Mouse (Mus musculus): Measurements from ENCODE around the gene Dck. TPM values are rescaled to one million over a fixed set of nuclear protein-coding genes. Genes with fewer than 3 reads are reported as not detected.

Gene Dck
- polyA plus RNA-seq, 1 experiment from 2014 or later = 66.9 TPM

DNA sequence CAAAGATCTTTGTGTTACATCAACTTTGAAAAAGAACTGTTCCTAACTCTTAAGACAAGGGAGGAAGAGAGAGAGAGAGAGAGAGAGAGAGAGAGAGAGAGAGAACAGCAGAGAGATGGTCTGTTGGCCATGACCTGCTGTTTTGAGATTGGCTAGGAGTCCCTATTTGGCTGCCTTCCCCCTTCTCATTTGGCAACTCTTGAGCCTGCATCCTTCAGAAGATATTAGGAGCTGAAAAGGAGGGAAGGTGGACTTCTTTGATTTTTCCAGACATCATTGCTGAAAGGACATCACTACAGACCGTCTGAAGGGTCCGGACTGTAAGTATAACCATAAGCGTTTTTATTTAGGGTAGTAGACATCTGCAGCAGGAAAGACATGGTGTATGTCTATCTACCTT is 28.9 kb downstream of the Dck start:
- no peaks in the 10 kb centered on the region for H3K9me3 ChIP-seq
- no peak overlapping the region for H3K9ac ChIP-seq
- peaks cover 5% of the 10 kb centered on the region; the same call in 1 of the 2 replicates for H3K4me1 ChIP-seq
- WGBS = 83% methylated on average over 3 of the region's 3 CpGs
- no peak overlapping the region for H3K4me2 ChIP-seq (replicated peaks)
- H3K4me3 ChIP-seq = no peak overlapping the region
- H3K27me3 ChIP-seq = no peaks in the 10 kb centered on the region
- H3K36me3 ChIP-seq = no peaks in the 10 kb centered on the region
- ATAC-seq (ENCODE audit: insufficient number of reproducible peaks, insufficient read depth, low FRiP score, low TSS enrichment) = no peak
- no peak overlapping the region for H3K27ac ChIP-seq

DNA sequence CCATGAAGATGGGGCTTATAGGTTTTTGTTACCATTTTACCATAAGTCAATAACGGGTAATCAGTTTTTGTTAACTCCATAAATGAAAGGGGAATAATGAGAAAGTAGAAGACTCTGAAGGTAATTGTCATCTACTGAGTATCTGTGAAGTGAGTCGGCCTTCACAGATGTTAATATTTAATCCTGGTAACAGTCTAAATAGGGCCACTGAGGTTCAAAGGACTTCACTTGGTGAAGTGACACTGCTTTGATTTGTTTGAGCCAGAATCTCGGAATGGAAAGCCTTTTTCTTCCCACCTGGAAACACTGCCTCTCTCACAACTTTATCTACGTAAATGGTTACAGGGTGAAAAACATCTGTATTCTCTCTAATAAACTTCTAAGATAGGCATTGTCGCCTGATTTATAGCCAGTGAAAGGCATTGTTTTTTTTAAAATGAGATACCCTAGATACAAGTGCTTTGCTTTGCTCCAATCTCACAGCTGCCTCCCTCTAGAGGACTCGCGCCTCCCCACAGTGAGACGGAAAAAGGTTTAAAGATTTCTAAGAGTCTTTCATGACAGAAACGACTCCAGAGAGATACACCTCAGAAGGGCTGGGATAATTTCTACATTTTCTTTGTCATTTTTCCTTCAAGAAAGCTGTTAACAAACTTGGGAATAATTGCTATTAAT is 31.3 kb downstream of the Dck start:
- no peaks in the 10 kb centered on the region for H3K27me3 ChIP-seq
- H3K4me2 ChIP-seq (replicated peaks) = no peak overlapping the region
- no peak overlapping the region for H3K4me3 ChIP-seq
- no peaks in the 10 kb centered on the region for H3K36me3 ChIP-seq
- H3K9ac ChIP-seq = no peak overlapping the region
- H3K4me1 ChIP-seq = no peaks in the 10 kb centered on the region
- no peaks in the 10 kb centered on the region for H3K9me3 ChIP-seq
- no peak overlapping the region for H3K27ac ChIP-seq
- no peak for ATAC-seq (ENCODE audit: insufficient number of reproducible peaks, insufficient read depth, low FRiP score, low TSS enrichment)
- 62% methylated on average over 9 of the region's 9 CpGs for WGBS

DNA sequence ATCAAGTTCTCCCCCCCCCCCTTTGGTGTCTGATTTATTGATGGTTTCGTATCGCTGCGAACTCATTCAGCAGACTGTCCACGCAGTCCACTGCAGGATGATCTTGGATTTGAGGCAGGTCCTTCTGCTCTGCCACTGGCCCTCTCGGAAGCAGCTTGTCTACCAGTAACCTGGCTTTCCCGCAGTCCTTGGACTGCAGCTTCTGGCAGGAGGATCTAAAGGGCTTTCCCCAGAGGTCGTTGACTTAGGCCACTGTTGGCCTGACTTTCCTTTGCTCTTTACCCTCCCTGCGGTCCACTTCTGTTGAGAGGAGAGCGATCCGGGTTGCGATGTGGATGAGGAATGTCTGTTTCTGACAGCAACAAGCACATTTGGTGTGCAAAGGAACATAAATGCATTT is 31.8 kb downstream of the Dck start:
- Histone ChIP-seq H3K27ac (no peak overlapping the region), H3K9ac (no peak overlapping the region), H3K4me2 (replicated peaks) (no peak overlapping the region), H3K27me3 (no peaks in the 10 kb centered on the region), H3K36me3 (no peaks in the 10 kb centered on the region), H3K4me1 (no peaks in the 10 kb centered on the region), H3K9me3 (no peaks in the 10 kb centered on the region), H3K4me3 (no peak overlapping the region)
- WGBS = 72% methylated on average over 11 of the region's 11 CpGs
- no peak for ATAC-seq (ENCODE audit: insufficient number of reproducible peaks, insufficient read depth, low FRiP score, low TSS enrichment)

GRCm38 (mm10) chr5:88797121-88797520 is 32.3 kb downstream of the Dck start:
- H3K9ac ChIP-seq = no peak overlapping the region
- WGBS = 72% methylated on average over 6 of the region's 6 CpGs
- no peak overlapping the region for H3K27ac ChIP-seq
- no peaks in the 10 kb centered on the region for H3K36me3 ChIP-seq
- no peaks in the 10 kb centered on the region for H3K27me3 ChIP-seq
- H3K4me1 ChIP-seq = no peaks in the 10 kb centered on the region
- H3K4me2 ChIP-seq (replicated peaks) = no peak overlapping the region
- no peak for ATAC-seq (ENCODE audit: insufficient number of reproducible peaks, insufficient read depth, low FRiP score, low TSS enrichment)
- H3K9me3 ChIP-seq = no peaks in the 10 kb centered on the region
- no peak overlapping the region for H3K4me3 ChIP-seq

DNA sequence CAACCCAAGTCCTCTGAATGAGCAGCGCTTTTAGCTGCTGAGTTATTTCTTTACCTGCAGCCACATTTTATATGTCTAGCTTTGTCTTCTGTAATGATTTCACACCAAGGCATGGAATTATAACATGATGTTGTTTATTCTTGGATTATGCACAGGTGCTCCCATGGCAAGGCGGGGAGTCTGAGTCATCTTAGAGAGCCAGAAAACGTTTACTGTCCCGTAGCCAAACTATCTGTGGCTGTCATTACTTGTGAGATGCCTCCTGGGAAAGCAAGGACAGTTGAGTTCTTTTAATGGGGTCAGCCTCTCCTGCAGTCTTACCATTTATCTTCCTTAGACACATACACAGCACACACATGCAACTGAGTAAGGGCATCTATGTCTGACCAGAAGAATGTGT is 40.8 kb downstream of the Dck start:
- ATAC-seq (ENCODE audit: insufficient number of reproducible peaks, insufficient read depth, low FRiP score, low TSS enrichment) = no peak
- no peaks in the 10 kb centered on the region for H3K27me3 ChIP-seq
- WGBS = 86% methylated on average over 4 of the region's 4 CpGs

GRCm38 (mm10) chr5:88806278-88806677 is 41.5 kb downstream of the Dck start:
- H3K4me3 ChIP-seq = no peak overlapping the region
- H3K9ac ChIP-seq = no peak overlapping the region
- no peak overlapping the region for H3K4me2 ChIP-seq (replicated peaks)
- no peak overlapping the region for H3K27ac ChIP-seq
- H3K4me1 ChIP-seq = no peaks in the 10 kb centered on the region
- no peaks in the 10 kb centered on the region for H3K9me3 ChIP-seq
- H3K27me3 ChIP-seq = no peaks in the 10 kb centered on the region
- 26% methylated on average over 5 of the region's 5 CpGs for WGBS
- ATAC-seq (ENCODE audit: insufficient number of reproducible peaks, insufficient read depth, low FRiP score, low TSS enrichment) = no peak
- H3K36me3 ChIP-seq = no peaks in the 10 kb centered on the region

More for the DNA sequence above, 40.8 kb downstream of the Dck start:
- H3K9me3 ChIP-seq = no peaks in the 10 kb centered on the region
- H3K9ac ChIP-seq = no peak overlapping the region
- no peaks in the 10 kb centered on the region for H3K36me3 ChIP-seq
- H3K4me3 ChIP-seq = no peak overlapping the region
- H3K27ac ChIP-seq = no peak overlapping the region
- no peak overlapping the region for H3K4me2 ChIP-seq (replicated peaks)
- H3K4me1 ChIP-seq = no peaks in the 10 kb centered on the region

GRCm38 (mm10) chr5:88807342-88807741 is 42.5 kb downstream of the Dck start:
- no peak for ATAC-seq (ENCODE audit: insufficient number of reproducible peaks, insufficient read depth, low FRiP score, low TSS enrichment)
- Histone ChIP-seq H3K36me3 (no peaks in the 10 kb centered on the region), H3K4me1 (no peaks in the 10 kb centered on the region), H3K4me2 (replicated peaks) (no peak overlapping the region), H3K9me3 (no peaks in the 10 kb centered on the region), H3K9ac (no peak overlapping the region), H3K27ac (no peak overlapping the region), H3K27me3 (no peaks in the 10 kb centered on the region), H3K4me3 (no peak overlapping the region)
- 31% methylated on average over 9 of the region's 9 CpGs for WGBS

DNA sequence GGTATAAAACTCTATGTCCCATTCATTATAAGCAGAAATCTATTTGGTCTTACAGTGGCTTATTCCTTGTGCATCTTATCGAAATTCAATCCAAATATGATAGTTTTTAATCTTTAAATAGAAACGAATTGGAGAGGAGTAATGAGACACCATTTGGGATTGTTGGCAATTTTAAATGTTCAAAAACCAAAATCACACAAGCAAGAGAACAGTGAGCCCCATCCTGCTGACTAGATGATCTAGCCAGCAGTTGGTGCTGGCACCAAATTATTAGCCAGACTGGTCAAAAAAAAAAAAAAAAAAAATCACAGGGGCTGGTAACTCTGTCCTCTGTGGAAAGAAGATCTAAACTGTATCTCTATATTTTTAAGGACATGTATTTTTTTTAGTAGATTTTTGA is 48.4 kb downstream of the Dck start:
- Histone ChIP-seq H3K9me3 (no peaks in the 10 kb centered on the region), H3K27ac (no peak overlapping the region), H3K4me3 (no peak overlapping the region), H3K36me3 (no peaks in the 10 kb centered on the region), H3K9ac (no peak overlapping the region), H3K4me1 (no peaks in the 10 kb centered on the region), H3K27me3 (no peaks in the 10 kb centered on the region), H3K4me2 (replicated peaks) (no peak overlapping the region)
- no peak for ATAC-seq (ENCODE audit: insufficient number of reproducible peaks, insufficient read depth, low FRiP score, low TSS enrichment)
- 76% methylated on average over 2 of the region's 2 CpGs for WGBS

- Histone ChIP-seq H3K27ac (no peak overlapping the region), H3K4me3 (no peak overlapping the region), H3K4me2 (replicated peaks) (no peak overlapping the region), H3K9ac (no peak overlapping the region), H3K4me1 (no peaks in the 10 kb centered on the region), H3K9me3 (no peaks in the 10 kb centered on the region), H3K27me3 (no peaks in the 10 kb centered on the region), H3K36me3 (no peaks in the 10 kb centered on the region)
- WGBS = 75% methylated on average over 4 of the region's 4 CpGs
- ATAC-seq (ENCODE audit: insufficient number of reproducible peaks, insufficient read depth, low FRiP score, low TSS enrichment) = no peak
Observed at GRCm38 (mm10) chr5:88814552-88814951, 49.8 kb downstream of the Dck start.

DNA sequence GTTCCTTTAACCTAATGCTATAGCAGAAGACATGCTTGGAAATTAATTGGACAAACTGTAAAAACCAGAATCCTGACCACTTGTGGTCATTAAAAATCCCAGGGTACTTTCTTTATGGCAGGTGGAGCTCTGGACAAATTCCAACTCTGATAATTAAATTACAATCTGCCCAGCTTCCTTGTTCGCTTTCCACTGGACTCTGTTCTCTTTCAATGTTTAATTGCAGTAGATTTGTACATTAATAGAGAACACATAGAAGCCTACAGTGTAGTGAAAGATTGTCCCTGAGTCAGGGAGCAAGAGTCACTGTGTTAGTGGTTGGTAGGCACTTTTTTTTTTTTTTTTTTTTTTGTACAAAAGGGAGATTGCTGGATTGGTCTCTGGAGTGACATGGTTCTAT is 56.7 kb downstream of the Dck start:
- no peak overlapping the region for H3K4me2 ChIP-seq (replicated peaks)
- WGBS = 64% methylated on average over 1 of the region's 1 CpGs
- H3K9ac ChIP-seq = no peak overlapping the region
- no peaks in the 10 kb centered on the region for H3K36me3 ChIP-seq
- no peaks in the 10 kb centered on the region for H3K4me1 ChIP-seq
- no peak overlapping the region for H3K27ac ChIP-seq
- no peaks in the 10 kb centered on the region for H3K27me3 ChIP-seq
- no peak overlapping the region for H3K4me3 ChIP-seq
- no peaks in the 10 kb centered on the region for H3K9me3 ChIP-seq
- no peak for ATAC-seq (ENCODE audit: insufficient number of reproducible peaks, insufficient read depth, low FRiP score, low TSS enrichment)

DNA sequence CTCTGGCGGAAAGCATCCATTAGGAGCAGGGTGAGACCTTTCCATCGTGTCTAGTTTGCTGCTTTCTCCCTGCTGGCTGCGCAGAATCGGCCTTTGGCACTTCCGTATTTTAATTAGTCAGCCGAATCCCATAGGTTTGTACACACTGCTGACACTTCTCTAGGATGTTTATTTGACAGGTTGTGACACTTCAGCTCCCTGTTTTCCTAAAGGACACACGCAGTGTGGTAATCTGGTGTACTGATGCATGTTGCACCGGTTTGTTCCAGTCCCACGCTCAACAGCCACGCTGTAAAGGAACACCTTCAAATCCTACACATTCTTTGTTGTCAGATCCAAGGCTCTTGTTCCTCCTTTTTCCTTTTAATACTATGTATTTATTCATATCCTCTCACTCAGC is 60.0 kb downstream of the Dck start:
- no peaks in the 10 kb centered on the region for H3K9me3 ChIP-seq
- H3K4me2 ChIP-seq (replicated peaks) = no peak overlapping the region
- no peaks in the 10 kb centered on the region for H3K27me3 ChIP-seq
- H3K36me3 ChIP-seq = no peaks in the 10 kb centered on the region
- H3K27ac ChIP-seq = no peak overlapping the region
- no peak overlapping the region for H3K9ac ChIP-seq
- no peak for ATAC-seq (ENCODE audit: insufficient number of reproducible peaks, insufficient read depth, low FRiP score, low TSS enrichment)
- no peaks in the 10 kb centered on the region for H3K4me1 ChIP-seq
- 85% methylated on average over 10 of the region's 10 CpGs for WGBS
- H3K4me3 ChIP-seq = no peak overlapping the region

- no peak overlapping the region for H3K4me2 ChIP-seq (replicated peaks)
Observed at GRCm38 (mm10) chr5:88829835-88830571, 65.2 kb downstream of the Dck start.

More at GRCm38 (mm10) chr5:88829835-88830571, 65.2 kb downstream of the Dck start:
- H3K4me3 ChIP-seq = no peak overlapping the region
- no peak overlapping the region for H3K27ac ChIP-seq
- H3K27me3 ChIP-seq = no peaks in the 10 kb centered on the region
- 80% methylated on average over 8 of the region's 8 CpGs for WGBS
- no peak for ATAC-seq (ENCODE audit: insufficient number of reproducible peaks, insufficient read depth, low FRiP score, low TSS enrichment)
- no peaks in the 10 kb centered on the region for H3K4me1 ChIP-seq
- H3K36me3 ChIP-seq = no peaks in the 10 kb centered on the region
- H3K9ac ChIP-seq = no peak overlapping the region
- no peaks in the 10 kb centered on the region for H3K9me3 ChIP-seq

All from embryonic facial prominence, embryonic 12.5 days (tissue).